Mouse (Mus musculus): ENCODE measurements around the gene Ogg1. TPM values are rescaled to one million over a fixed set of nuclear protein-coding genes. Genes with fewer than 3 reads are reported as not detected.

The Ogg1 gene
- total RNA-seq, 2 experiments from 2014 or later: 5.5 to 6.4 TPM

GRCm38 (mm10) chr6:113361476-113361875, 34.7 kb downstream of the Ogg1 start:
- no peak for DNase-seq (ENCODE audit: extremely low spot score in 1 of 2, low spot score in 2 of 2)
- intact Hi-C loops (cut with DNase I): no loop called here

GRCm38 (mm10) chr6:113362241-113362640, 35.5 kb downstream of the Ogg1 start:
- no peak for DNase-seq (ENCODE audit: extremely low spot score in 1 of 2, low spot score in 2 of 2)
- intact Hi-C loops (cut with DNase I): no loop called here

DNA sequence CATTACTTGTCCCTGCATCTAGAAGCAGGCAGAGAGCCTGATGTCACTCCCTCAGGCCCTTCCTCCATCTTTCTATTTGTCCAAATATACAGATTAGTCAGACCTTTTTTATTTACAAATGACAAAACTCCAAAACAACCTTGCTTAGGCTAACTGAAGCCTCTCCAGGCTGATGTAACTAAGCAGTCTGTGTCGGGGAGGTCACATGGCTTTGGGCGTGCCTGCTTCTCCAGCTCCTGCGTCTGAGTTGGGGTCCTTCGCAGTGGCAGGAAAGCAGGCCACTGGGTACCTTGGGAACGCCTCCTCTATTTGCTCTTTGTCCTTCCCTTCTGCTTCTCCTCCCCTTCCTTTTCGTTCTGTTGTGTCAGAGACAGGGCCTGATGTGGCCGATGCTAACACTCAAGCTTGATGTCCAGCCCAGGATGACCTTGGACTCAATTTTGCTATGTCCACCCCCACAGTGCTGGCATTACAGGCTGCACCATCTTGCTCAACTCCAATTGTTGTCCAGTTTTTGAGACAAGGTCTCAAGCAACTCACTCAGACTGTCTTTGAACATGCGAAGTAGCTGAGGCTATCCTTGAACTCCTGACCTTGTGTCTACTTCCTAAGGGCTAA, 37.9 kb downstream of the Ogg1 start:
- intact Hi-C loops (cut with DNase I): no loop called here
- DNase-seq (ENCODE audit: extremely low spot score in 1 of 2, low spot score in 2 of 2): no peak

DNA sequence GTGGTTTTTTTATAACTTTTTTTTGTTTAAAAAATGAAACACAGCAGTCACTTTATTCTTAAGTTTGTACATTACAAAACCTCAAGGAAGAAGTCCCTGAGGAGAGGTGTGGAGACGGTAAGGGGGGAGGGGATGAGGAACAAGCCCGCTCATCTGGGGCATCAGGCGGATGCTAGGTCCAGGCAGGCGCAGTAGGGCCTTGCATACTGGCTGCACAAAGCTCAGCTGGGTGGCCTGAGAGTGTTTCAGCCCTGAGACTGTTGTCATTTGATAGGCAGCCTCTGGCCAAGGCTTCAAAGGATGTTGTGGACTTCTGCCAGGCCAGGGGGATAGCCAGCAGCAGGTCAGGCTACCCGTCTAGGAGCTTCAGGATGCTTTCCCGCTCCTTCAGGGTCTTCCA, 39.9 kb downstream of the Ogg1 start:
- no peak for DNase-seq (ENCODE audit: extremely low spot score in 1 of 2, low spot score in 2 of 2)
- intact Hi-C loops (cut with DNase I): no loop called here

DNA sequence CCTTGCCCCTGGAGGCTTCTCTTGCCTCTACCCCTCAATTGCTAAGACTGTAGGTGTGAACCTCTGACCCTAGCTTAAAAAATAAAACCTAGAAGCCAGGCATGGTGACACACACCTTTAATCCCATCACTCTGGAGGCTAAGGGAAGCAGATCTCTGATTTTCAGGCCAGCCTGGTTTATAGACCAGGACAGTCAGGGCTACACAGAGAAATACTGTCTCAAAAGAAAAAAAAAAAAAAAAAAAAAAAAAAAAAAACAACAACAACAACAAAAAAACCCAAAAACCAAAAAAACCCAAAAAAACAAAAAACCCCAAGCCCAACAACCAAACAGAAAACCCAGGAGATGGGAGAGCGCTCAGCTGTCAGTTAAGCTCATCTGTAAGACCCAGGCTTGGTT, 40.8 kb downstream of the Ogg1 start:
- intact Hi-C loops (cut with DNase I): no loop called here
- no peak for DNase-seq (ENCODE audit: extremely low spot score in 1 of 2, low spot score in 2 of 2)

- no peak for DNase-seq (ENCODE audit: extremely low spot score in 1 of 2, low spot score in 2 of 2)
- intact Hi-C loops (cut with DNase I): no loop called here
Measured at GRCm38 (mm10) chr6:113368124-113368523, 41.4 kb downstream of the Ogg1 start.

- no peak for DNase-seq (ENCODE audit: extremely low spot score in 1 of 2, low spot score in 2 of 2)
- intact Hi-C loops (cut with DNase I): no loop called here
Measured at GRCm38 (mm10) chr6:113368577-113368976, 41.8 kb downstream of the Ogg1 start.

GRCm38 (mm10) chr6:113370194-113370929, 43.6 kb downstream of the Ogg1 start:
- no peak for DNase-seq (ENCODE audit: extremely low spot score in 1 of 2, low spot score in 2 of 2)
- intact Hi-C loops (cut with DNase I): no loop called here

DNA sequence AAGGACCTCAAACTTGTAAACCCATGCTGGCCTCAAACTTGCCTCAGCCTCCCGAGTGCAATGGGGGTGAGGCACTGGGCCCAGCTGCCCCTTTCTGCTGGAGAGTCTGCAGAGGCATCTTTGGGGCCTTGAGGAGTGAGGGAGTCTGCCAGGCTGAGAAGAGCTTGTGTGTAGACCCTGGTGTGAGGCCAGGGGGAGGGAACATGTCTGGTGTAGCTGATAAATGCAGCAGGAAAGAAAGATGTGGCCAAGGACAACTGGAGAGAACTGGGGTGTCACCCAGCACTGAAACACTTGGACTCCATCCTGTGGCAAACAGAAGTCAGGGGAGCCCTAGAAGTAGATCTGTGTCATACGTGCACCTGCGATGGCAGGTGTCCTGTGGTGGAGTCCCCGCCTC, 46.7 kb downstream of the Ogg1 start:
- no peak for DNase-seq (ENCODE audit: extremely low spot score in 1 of 2, low spot score in 2 of 2)
- intact Hi-C loops (cut with DNase I): no loop called here

DNA sequence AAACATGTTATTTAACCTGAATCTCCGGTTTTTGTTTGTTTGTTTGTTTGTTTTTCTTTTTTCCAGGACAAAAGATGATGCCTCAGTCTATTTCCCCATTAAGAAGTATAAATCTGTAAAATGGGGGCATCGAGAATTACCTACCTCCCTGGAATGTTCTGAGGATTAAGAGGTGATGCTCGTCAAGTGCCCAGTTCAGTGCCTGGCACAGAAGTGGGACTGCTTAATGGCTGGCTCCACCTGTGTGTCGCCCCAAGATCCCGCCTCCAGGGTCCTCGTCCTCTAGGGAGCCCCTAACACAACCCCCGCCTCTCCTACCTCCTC, 50.4 kb downstream of the Ogg1 start:
- intact Hi-C loops (cut with DNase I): no loop called here
- peak in 1 of 2 experiments; percentile 37 for DNase-seq (ENCODE audit: extremely low spot score in 1 of 2, low spot score in 2 of 2)

DNA sequence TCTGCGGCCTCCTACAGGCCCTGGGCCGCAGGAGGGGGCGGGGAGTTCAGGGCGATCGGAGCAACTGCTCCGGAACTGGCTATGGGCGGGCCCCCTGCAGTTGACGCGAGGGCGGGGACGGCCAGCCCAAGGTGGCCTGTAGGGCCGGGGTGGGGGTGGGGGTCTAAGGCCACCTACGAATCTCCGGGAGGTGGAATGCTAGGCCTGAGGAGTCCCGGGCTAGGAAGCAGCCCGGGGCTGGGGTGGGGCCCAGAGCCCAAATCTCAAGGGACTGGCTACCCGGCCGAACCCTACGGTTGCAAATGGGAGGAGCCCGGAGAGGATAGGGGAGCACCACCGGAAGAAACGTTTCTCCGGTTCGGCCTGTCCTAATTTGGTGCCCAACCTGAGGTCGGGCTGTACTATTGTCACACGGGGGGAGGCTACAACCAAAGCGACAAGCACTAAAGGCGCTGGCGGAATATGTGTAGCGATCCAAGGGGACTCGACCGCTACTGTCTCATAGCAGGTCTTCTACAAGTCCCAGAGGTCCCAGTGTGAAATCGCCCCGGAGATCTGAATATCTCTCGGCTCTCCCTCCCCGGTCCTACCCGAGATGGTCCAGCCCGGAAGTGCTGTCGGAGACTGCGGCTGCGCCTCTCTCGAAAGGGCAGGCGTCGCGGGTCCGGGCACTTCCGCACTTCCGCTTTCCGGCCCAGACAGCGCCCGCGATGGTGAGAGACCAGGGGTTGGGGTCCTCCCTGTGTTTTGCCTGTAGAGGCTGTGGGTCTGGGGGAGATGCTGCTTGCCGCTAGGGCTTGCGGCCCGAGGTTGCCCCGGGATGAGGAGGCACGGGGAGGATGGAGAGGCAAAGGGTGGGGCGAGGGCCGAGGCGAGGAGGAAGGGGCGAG, 51.0 kb downstream of the Ogg1 start, which contains the start of the genes Tada3 and Arpc4:
Gene Tada3 (minus strand): TSS at position 388 of the 890 bp plus-strand sequence.
Gene Arpc4 (plus strand): TSS at position 620 of the 890 bp plus-strand sequence.
- intact Hi-C loops (cut with DNase I): no loop called here
- DNase-seq (ENCODE audit: extremely low spot score in 1 of 2, low spot score in 2 of 2): peak; percentile 88 to 95

DNA sequence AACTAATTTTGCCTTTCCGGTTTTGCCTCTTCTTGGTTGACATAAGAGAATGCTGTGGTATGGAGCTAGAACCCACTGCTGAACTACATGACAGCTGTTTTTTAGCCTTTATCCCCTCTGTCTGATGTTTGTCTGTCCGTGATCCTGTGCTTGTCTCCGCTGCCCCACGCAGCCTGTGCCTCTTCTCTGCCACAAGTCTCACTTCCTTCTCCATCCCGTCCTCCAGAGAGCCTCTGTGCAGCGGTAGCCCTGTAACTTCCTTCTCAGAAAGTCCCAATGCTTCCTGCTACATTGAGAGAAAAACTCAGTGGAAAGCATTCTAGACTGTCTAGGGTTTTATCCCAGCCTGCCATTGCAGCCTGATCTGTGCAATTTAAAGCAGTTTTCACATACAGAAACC, 52.5 kb downstream of the Ogg1 start:
- no peak for DNase-seq (ENCODE audit: extremely low spot score in 1 of 2, low spot score in 2 of 2)
- intact Hi-C loops (cut with DNase I): no loop called here

- intact Hi-C loops (cut with DNase I): no loop called here
- DNase-seq (ENCODE audit: extremely low spot score in 1 of 2, low spot score in 2 of 2): no peak
Measured at GRCm38 (mm10) chr6:113380480-113380879, 53.7 kb downstream of the Ogg1 start.

DNA sequence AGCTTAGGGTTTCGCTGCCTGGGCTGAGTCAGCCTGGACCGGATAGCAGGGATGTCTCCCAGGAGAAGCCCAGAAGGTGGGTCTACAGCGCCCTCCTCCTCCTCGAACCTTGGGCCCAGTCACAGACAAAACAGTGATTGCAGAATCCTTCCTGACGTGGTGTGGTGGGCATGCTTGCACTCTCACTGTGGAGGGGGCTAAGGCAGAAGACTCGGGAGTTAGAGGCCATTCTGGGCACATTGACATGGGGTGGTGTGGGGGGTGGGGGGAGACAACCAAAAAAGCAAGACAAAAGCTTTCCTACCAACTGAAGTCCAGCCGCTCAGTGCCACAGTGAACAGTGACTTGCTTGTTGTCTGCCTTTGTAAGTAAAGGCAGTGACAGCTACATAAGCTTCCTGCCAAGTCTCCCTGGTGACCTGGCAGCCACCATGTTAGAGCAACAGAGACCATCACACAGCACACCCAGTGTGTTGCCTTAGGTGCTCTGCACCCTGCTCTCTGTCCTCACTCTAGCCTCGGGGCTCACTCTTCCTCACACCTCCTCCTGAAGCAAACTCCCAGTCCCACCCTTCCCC, 57.7 kb downstream of the Ogg1 start:
- DNase-seq (ENCODE audit: extremely low spot score in 1 of 2, low spot score in 2 of 2): no peak
- intact Hi-C loops (cut with DNase I): no loop called here

Other genes with a start within 250 kb of the Ogg1 start
- gene Setd5, start 249.6 kb upstream of the Ogg1 start, total RNA-seq (2021): 100 to 1,000 TPM; 133 to 135 TPM
- gene Lhfpl4, start 131.6 kb upstream of the Ogg1 start, total RNA-seq (2021): 100 to 1,000 TPM; 104 to 111 TPM
- 10 to 100 TPM; 24.8 to 26.2 TPM for gene Mtmr14, start 89.1 kb upstream of the Ogg1 start, total RNA-seq (2021)
- gene Cpne9, start 44.7 kb upstream of the Ogg1 start, total RNA-seq (2021): 10 to 100 TPM; 21.0 to 22.3 TPM
- gene Brpf1, start 19.8 kb upstream of the Ogg1 start, total RNA-seq (2021): 10 to 100 TPM; 24.7 TPM
- gene Camk1, start 17.0 kb downstream of the Ogg1 start, total RNA-seq (2021): 100 to 1,000 TPM; 107 to 112 TPM
- 10 to 100 TPM; 50.5 to 52.5 TPM for gene Tada3, start 50.9 kb downstream of the Ogg1 start, total RNA-seq (2021)
- gene Arpc4, start 51.1 kb downstream of the Ogg1 start, total RNA-seq (2021): 100 to 1,000 TPM; 318 to 324 TPM
- gene Ttll3, start 62.3 kb downstream of the Ogg1 start, total RNA-seq (2021): 1 to 10 TPM; 6.1 to 8.1 TPM
- 10 to 100 TPM; 15.8 to 19.8 TPM for gene Rpusd3, start 92.4 kb downstream of the Ogg1 start, total RNA-seq (2021)
- gene Cidec, start 108.8 kb downstream of the Ogg1 start, total RNA-seq (2021): not detected
- 10 to 100 TPM; 42.7 to 44.8 TPM for gene Jagn1, start 115.6 kb downstream of the Ogg1 start, total RNA-seq (2021)
- under 1 TPM; 0.55 to 0.66 TPM for gene Il17re, start 131.5 kb downstream of the Ogg1 start, total RNA-seq (2021)
- 1 to 10 TPM; 2.5 to 3.2 TPM for gene Il17rc, start 144.5 kb downstream of the Ogg1 start, total RNA-seq (2021)
- gene Creld1, start 156.3 kb downstream of the Ogg1 start, total RNA-seq (2021): 10 to 100 TPM; 87.4 to 88.4 TPM
- gene Prrt3, start 175.0 kb downstream of the Ogg1 start, total RNA-seq (2021): 10 to 100 TPM; 34.1 to 36.0 TPM
- gene Emc3, start 204.7 kb downstream of the Ogg1 start, total RNA-seq (2021): 10 to 100 TPM; 78.8 to 79.2 TPM
- 1 to 10 TPM; 3.3 to 3.6 TPM for gene Fancd2, start 204.7 kb downstream of the Ogg1 start, total RNA-seq (2021)